Mouse (Mus musculus) MEL (cell line): ENCODE measurements around the gene Stpg1. TPM values are rescaled to one million over a fixed set of nuclear protein-coding genes. Genes with fewer than 3 reads are reported as not detected.

Experiments
- DNase-seq: peaks from one replicate; pipeline ENCODE4 v3.0.0; 2011; ENCODE audit warnings: low read depth, low spot score
- H3K27ac ChIP-seq: 2 replicates; pipeline ENCODE4 v1.5.1; 2012; ENCODE audit warnings: low read depth, mild to moderate bottlenecking, control low read depth, low read length, moderate library complexity; ENCODE audit not compliant: control insufficient read depth
- H3K27me3 ChIP-seq, 2 experiments: fragments of 150-350 bp in 1 of 2; sonication (generic) in 1 of 2; 2 replicates each; pipeline ENCODE4 v1.6.1; 2012; ENCODE audit warnings: low read length in 2 of 2, mild to moderate bottlenecking in 2 of 2, improper control_type of control experiment in 1 of 2, moderate library complexity in 1 of 2; ENCODE audit not compliant: insufficient read depth in 2 of 2, control insufficient read depth in 1 of 2
- H3K36me3 ChIP-seq, 2 experiments: 2 replicates each; pipeline ENCODE4 v1.6.1; 2012 to 2014; ENCODE audit warnings: low read length in 2 of 2, improper control_type of control experiment in 1 of 2, inconsistent platforms in 1 of 2, mild to moderate bottlenecking in 1 of 2; ENCODE audit not compliant: insufficient read depth in 2 of 2, control insufficient read depth in 1 of 2
- H3K4me1 ChIP-seq, 2 experiments: fragments of 150-350 bp in 1 of 2; sonication (generic) in 1 of 2; 2 replicates each; pipeline ENCODE4 v1.6.1; 2012; ENCODE audit warnings: low read length in 2 of 2, improper control_type of control experiment in 1 of 2, mild to moderate bottlenecking in 1 of 2; ENCODE audit not compliant: insufficient read depth in 2 of 2, control insufficient read depth in 1 of 2
- H3K4me3 ChIP-seq, 2 experiments: fragments of 150-350 bp in 1 of 2; sonication (generic) in 1 of 2; 2 replicates each; pipeline ENCODE4 v1.5.1; 2012; ENCODE audit warnings: low read depth in 2 of 2, low read length in 2 of 2, mild to moderate bottlenecking in 2 of 2, moderate library complexity in 2 of 2, control low read depth in 1 of 2, improper control_type of control experiment in 1 of 2; ENCODE audit not compliant: control insufficient read depth in 1 of 2, insufficient read depth in 1 of 2
- H3K79me2 ChIP-seq: 2 replicates; pipeline ENCODE4 v1.6.1; 2012; ENCODE audit warnings: mild to moderate bottlenecking, low read length, moderate library complexity; ENCODE audit not compliant: control insufficient read depth, poor library complexity, insufficient read depth
- H3K9ac ChIP-seq: 2 replicates; pipeline ENCODE4 v1.6.1; 2012; ENCODE audit warnings: low read depth, mild to moderate bottlenecking, control low read depth, low read length, moderate library complexity; ENCODE audit not compliant: control insufficient read depth, poor library complexity, severe bottlenecking
- H3K9me3 ChIP-seq: fragments of 150-350 bp; sonication (generic); replicated peaks from 2 replicates; pipeline ENCODE4 v1.6.1; 2012; ENCODE audit warnings: mild to moderate bottlenecking, low read length, improper control_type of control experiment, moderate library complexity; ENCODE audit not compliant: insufficient read depth
- CTCF ChIP-seq, 3 experiments: IDR thresholded peaks in 2 of 3; conservative IDR thresholded peaks in 1 of 3; 2 replicates each; pipeline ENCODE4 v1.5.1; 2011 to 2012; ENCODE audit warnings: low read length in 3 of 3, low read depth in 2 of 3, mild to moderate bottlenecking in 2 of 3, improper control_type of control experiment in 1 of 3, inconsistent platforms in 1 of 3, mixed read lengths in 1 of 3, moderate library complexity in 1 of 3; ENCODE audit not compliant: control insufficient read depth in 1 of 3, insufficient read depth in 1 of 3, poor library complexity in 1 of 3, severe bottlenecking in 1 of 3
- E2F4 ChIP-seq: IDR thresholded peaks from 2 replicates; pipeline ENCODE4 v1.6.1; 2011; ENCODE audit warnings: low read depth, low read length, improper control_type of control experiment, borderline replicate concordance
- ELF1 ChIP-seq: IDR thresholded peaks from 2 replicates; pipeline ENCODE4 v1.6.1; 2014; ENCODE audit warnings: low read depth, mild to moderate bottlenecking, inconsistent platforms, low read length, improper control_type of control experiment, moderate library complexity
- GABPA ChIP-seq: IDR thresholded peaks from 2 replicates; pipeline ENCODE4 v1.6.1; 2012; ENCODE audit warnings: low read depth, mild to moderate bottlenecking, inconsistent platforms, low read length, improper control_type of control experiment, moderate library complexity
- GATA1 ChIP-seq: IDR thresholded peaks from 2 replicates; pipeline ENCODE4 v1.6.1; 2011; ENCODE audit warnings: low read depth, low read length, improper control_type of control experiment
- HCFC1 ChIP-seq: IDR thresholded peaks from 2 replicates; pipeline ENCODE4 v1.6.1; 2012; ENCODE audit warnings: low read depth, mild to moderate bottlenecking, inconsistent platforms, low read length, improper control_type of control experiment, moderate library complexity
- KAT2A ChIP-seq: conservative IDR thresholded peaks from 2 replicates; pipeline ENCODE4 v1.6.1; 2012; ENCODE audit warnings: low read depth, low read length, improper control_type of control experiment, inconsistent platforms
- MAX ChIP-seq: IDR thresholded peaks from 2 replicates; pipeline ENCODE4 v1.6.1; 2011; ENCODE audit warnings: low read length, improper control_type of control experiment
- MAZ ChIP-seq: IDR thresholded peaks from 2 replicates; pipeline ENCODE4 v1.6.1; 2012; ENCODE audit warnings: low read depth, mild to moderate bottlenecking, inconsistent platforms, low read length, improper control_type of control experiment
- MXI1 ChIP-seq: IDR thresholded peaks from 2 replicates; pipeline ENCODE4 v1.6.1; 2011; ENCODE audit warnings: mild to moderate bottlenecking, low read depth, low read length, improper control_type of control experiment
- MYB ChIP-seq: IDR thresholded peaks from 2 replicates; pipeline ENCODE4 v1.6.1; 2011; ENCODE audit warnings: mild to moderate bottlenecking, low read depth, low read length, improper control_type of control experiment
- MYC ChIP-seq: IDR thresholded peaks from 2 replicates; pipeline ENCODE4 v1.6.1; 2011; ENCODE audit warnings: low read depth, mild to moderate bottlenecking, low read length, improper control_type of control experiment, moderate library complexity
- NELFE ChIP-seq: IDR thresholded peaks from 2 replicates; pipeline ENCODE4 v1.6.1; 2011; ENCODE audit warnings: low read depth, low read length, improper control_type of control experiment
- POLR2A ChIP-seq, 2 experiments: IDR thresholded peaks; 2 replicates each; pipeline ENCODE4 v1.6.1; 2011 to 2012; ENCODE audit warnings: low read length in 2 of 2, mild to moderate bottlenecking in 2 of 2, control low read depth in 1 of 2, improper control_type of control experiment in 1 of 2, low read depth in 1 of 2, moderate library complexity in 1 of 2; ENCODE audit not compliant: control insufficient read depth in 1 of 2, insufficient read depth in 1 of 2, poor library complexity in 1 of 2
- POLR2AphosphoS5 ChIP-seq: IDR thresholded peaks from 2 replicates; pipeline ENCODE4 v1.6.1; 2012; ENCODE audit warnings: low read depth, borderline replicate concordance, mild to moderate bottlenecking, inconsistent platforms, low read length, moderate library complexity, mixed read lengths
- RAD21 ChIP-seq: IDR thresholded peaks from 2 replicates; pipeline ENCODE4 v1.6.1; 2011; ENCODE audit warnings: mild to moderate bottlenecking, low read depth, low read length, improper control_type of control experiment
- SIN3A ChIP-seq: IDR thresholded peaks from 2 replicates; pipeline ENCODE4 v1.6.1; 2012; ENCODE audit warnings: low read length, improper control_type of control experiment, inconsistent platforms
- SMC3 ChIP-seq: IDR thresholded peaks from 2 replicates; pipeline ENCODE4 v1.6.1; 2011; ENCODE audit warnings: low read depth, low read length, improper control_type of control experiment
- TAL1 ChIP-seq: IDR thresholded peaks from 2 replicates; pipeline ENCODE4 v1.6.1; 2012; ENCODE audit warnings: mild to moderate bottlenecking, inconsistent platforms, low read length, moderate library complexity, mixed read lengths
- TBP ChIP-seq: IDR thresholded peaks from 2 replicates; pipeline ENCODE4 v1.8.0; 2011; ENCODE audit warnings: low read depth, low read length, improper control_type of control experiment
- USF1 ChIP-seq: IDR thresholded peaks from 2 replicates; pipeline ENCODE4 v1.6.1; 2014; ENCODE audit warnings: low read depth, mild to moderate bottlenecking, inconsistent platforms, low read length, improper control_type of control experiment, moderate library complexity
- USF2 ChIP-seq, 2 experiments: IDR thresholded peaks; 2 replicates each; pipeline ENCODE4 v1.6.1; 2011 to 2012; ENCODE audit warnings: improper control_type of control experiment in 2 of 2, low read length in 2 of 2, borderline replicate concordance in 1 of 2, inconsistent platforms in 1 of 2, low read depth in 1 of 2, mild to moderate bottlenecking in 1 of 2; ENCODE audit not compliant: insufficient read depth in 1 of 2
- ZC3H11A ChIP-seq: IDR thresholded peaks from 2 replicates; pipeline ENCODE4 v1.6.1; 2012; ENCODE audit warnings: low read depth, mild to moderate bottlenecking, inconsistent platforms, low read length, improper control_type of control experiment
- polyA plus RNA-seq, 2 experiments: library from polyadenylated mRNA; stranded (reverse) in 1 of 2; unstranded in 1 of 2; fragments of >175 nt in 1 of 2; fragments of >200 nt in 1 of 2; gene quantifications; 2 replicates each; pipeline versions ENCODE4 v1.2.1 to v1.2.4; 2012; ENCODE audit warnings: low replicate concordance in 2 of 2, low read depth in 1 of 2; ENCODE audit not compliant: insufficient read length in 2 of 2, insufficient read depth in 1 of 2, missing spikeins in 1 of 2
- total RNA-seq: library from RNA; depleted of rRNA; stranded (reverse); fragments of 300-350 nt; gene quantifications from 2 replicates; pipeline ENCODE4 v1.2.3, GENCODE M21; 2012

Gene Stpg1
- total and polyA plus RNA-seq, 3 experiments: 0.21 TPM; not detected in 2

DNA sequence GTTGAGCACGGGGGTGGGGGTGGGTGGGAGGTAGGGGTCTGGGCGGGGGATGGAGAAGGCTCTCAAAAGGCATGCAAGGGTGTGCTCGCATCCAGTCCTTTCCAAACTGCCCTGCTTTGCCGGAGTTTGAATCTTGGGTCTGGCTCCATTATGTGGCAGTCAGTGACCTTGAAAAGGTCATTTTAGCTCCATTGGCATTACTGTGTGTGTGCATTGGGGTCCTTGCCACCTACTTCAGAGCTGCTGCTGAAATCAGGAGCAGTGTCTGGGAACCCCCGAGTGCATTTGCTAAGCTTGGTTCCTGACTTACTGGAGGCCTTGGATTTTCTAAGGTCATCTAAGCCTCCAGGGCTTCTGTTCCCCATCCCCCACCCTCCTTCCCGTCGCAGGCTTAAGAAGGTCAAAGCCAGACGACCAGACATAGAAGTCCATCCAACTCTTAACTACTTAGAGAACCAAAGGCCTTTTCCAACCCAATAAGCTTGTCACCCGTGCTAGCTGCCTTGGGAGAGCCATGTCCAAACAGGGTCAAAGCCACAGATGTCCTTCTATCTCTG lies 54.0 kb downstream of the Stpg1 start (continued):
- TF ChIP-seq USF1: no peak

GRCm38 (mm10) chr4:135549323-135549722 lies 54.7 kb downstream of the Stpg1 start:
- TF ChIP-seq KAT2A: no peak
- no peak for TF ChIP-seq TAL1
- TF ChIP-seq E2F4: no peak
- TF ChIP-seq POLR2A (IDR thresholded peaks at IDR 0.05; ENCODE audit: control insufficient read depth in 1 of 2, insufficient read depth in 1 of 2, low read depth in 1 of 2, low read length in 2 of 2, poor library complexity in 1 of 2): no peak
- TF ChIP-seq SMC3: no peak
- no peak for TF ChIP-seq MXI1
- TF ChIP-seq MYC: no peak
- no peak for TF ChIP-seq CTCF (IDR thresholded peaks at IDR 0.05 in 2 of 3, conservative IDR thresholded peaks at IDR 0.05 in 1 of 3; ENCODE audit: control insufficient read depth in 1 of 3, insufficient read depth in 1 of 3, low read depth in 2 of 3, low read length in 3 of 3, poor library complexity in 1 of 3, severe bottlenecking in 1 of 3)
- TF ChIP-seq MAZ: no peak
- TF ChIP-seq GABPA: no peak
- no peak for TF ChIP-seq MYB
- TF ChIP-seq ZC3H11A: no peak
- TF ChIP-seq HCFC1: no peak
- no peak for TF ChIP-seq TBP
- no peak for TF ChIP-seq USF2 (IDR thresholded peaks at IDR 0.05; ENCODE audit: borderline replicate concordance in 1 of 2, insufficient read depth in 1 of 2, low read depth in 1 of 2, low read length in 2 of 2)
- TF ChIP-seq ELF1: no peak
- TF ChIP-seq, all 39 proteins: peak for 0
- Histone ChIP-seq H3K9me3 (no peaks in the 10 kb centered on the region), H3K79me2 (no peaks in the 10 kb centered on the region), H3K27me3 (no peaks in the 10 kb centered on the region; a peak in 2 of 4 replicates), H3K4me3 (no peak overlapping the region), H3K27ac (no peak overlapping the region), H3K9ac (no peak overlapping the region), H3K4me1 (peaks cover 3 to 7% of the 10 kb centered on the region in 2 experiments; a peak in 2 of 4 replicates), H3K36me3 (no peaks in the 10 kb centered on the region)
- DNase-seq: no peak

- H3K9ac ChIP-seq: no peak overlapping the region
- no peaks in the 10 kb centered on the region for H3K9me3 ChIP-seq
- H3K27me3 ChIP-seq: peaks cover 0 to 3% of the 10 kb centered on the region in 2 experiments; a peak in 2 of 4 replicates
Observed at GRCm38 (mm10) chr4:135563794-135564193, 69.2 kb downstream of the Stpg1 start.

More at GRCm38 (mm10) chr4:135563794-135564193, 69.2 kb downstream of the Stpg1 start:
- Histone ChIP-seq H3K79me2 (no peaks in the 10 kb centered on the region), H3K36me3 (peaks cover 0 to 6% of the 10 kb centered on the region in 2 experiments; a peak in 1 of 4 replicates), H3K4me3 (no peak overlapping the region), H3K27ac (no peak overlapping the region), H3K4me1 (peaks cover 0 to 18% of the 10 kb centered on the region in 2 experiments; a peak in 3 of 4 replicates)
- TF ChIP-seq USF2 (IDR thresholded peaks at IDR 0.05; ENCODE audit: borderline replicate concordance in 1 of 2, insufficient read depth in 1 of 2, low read depth in 1 of 2, low read length in 2 of 2) (no peak), MAZ (no peak), KAT2A (no peak), MAX (no peak), POLR2AphosphoS5 (no peak), USF1 (no peak), RAD21 (no peak), TBP (no peak), GATA1 (no peak), GABPA (no peak), CTCF (IDR thresholded peaks at IDR 0.05 in 2 of 3, conservative IDR thresholded peaks at IDR 0.05 in 1 of 3; ENCODE audit: control insufficient read depth in 1 of 3, insufficient read depth in 1 of 3, low read depth in 2 of 3, low read length in 3 of 3, poor library complexity in 1 of 3, severe bottlenecking in 1 of 3) (no peak), NELFE (no peak), SIN3A (no peak), HCFC1 (no peak)
- no peak for DNase-seq
